Mouse (Mus musculus) intestine, postnatal 0 days (tissue): ENCODE measurements around the gene S100a11. TPM values are rescaled to one million over a fixed set of nuclear protein-coding genes. Genes with fewer than 3 reads are reported as not detected.
A peak's percentile ranks its signal among the peaks of the same experiment; 100 is the strongest.

Experiments
- ATAC-seq: fragments of 200-750 bp; cut with Nextera tagmentation; 2 replicates; pipeline ENCODE4 v1.8.0; 2017; ENCODE audit warnings: mild to moderate bottlenecking, moderate TSS enrichment, moderate library complexity
- H3K27ac ChIP-seq: fragments of 300-500 bp; sonication (generic); 2 replicates; pipeline ENCODE4 v1.5.1; 2014; ENCODE audit warnings: mild to moderate bottlenecking, low read depth, low read length, moderate library complexity
- H3K27me3 ChIP-seq: fragments of 300-500 bp; sonication (generic); replicated peaks from 2 replicates; pipeline ENCODE4 v1.6.1; 2014; ENCODE audit warnings: low read length, mixed read lengths; ENCODE audit not compliant: control insufficient read depth, insufficient read depth
- H3K36me3 ChIP-seq: fragments of 300-500 bp; sonication (generic); 2 replicates; pipeline ENCODE4 v1.6.1; 2014; ENCODE audit warnings: mild to moderate bottlenecking, moderate library complexity; ENCODE audit not compliant: control insufficient read depth, insufficient read depth
- H3K4me1 ChIP-seq: fragments of 300-500 bp; sonication (generic); replicated peaks from 2 replicates; pipeline ENCODE4 v1.6.1; 2014; ENCODE audit warnings: antibody characterized with exemption, low read length, mixed read lengths; ENCODE audit not compliant: control insufficient read depth, insufficient read depth
- H3K4me2 ChIP-seq: fragments of 300-500 bp; sonication (generic); replicated peaks from 2 replicates; pipeline ENCODE4 v1.6.1; 2014; ENCODE audit warnings: low read depth, mild to moderate bottlenecking, moderate library complexity
- H3K4me3 ChIP-seq: fragments of 300-500 bp; sonication (generic); 2 replicates; pipeline ENCODE4 v1.5.1; 2014; ENCODE audit warnings: low read depth, low read length
- H3K9ac ChIP-seq: fragments of 300-500 bp; sonication (generic); 2 replicates; pipeline ENCODE4 v1.6.1; 2014; ENCODE audit warnings: mild to moderate bottlenecking, low read depth, low read length
- H3K9me3 ChIP-seq: fragments of 300-500 bp; sonication (generic); 2 replicates; pipeline ENCODE4 v1.6.1; 2016; ENCODE audit warnings: mixed run types; ENCODE audit not compliant: control insufficient read depth
- CTCF ChIP-seq: sonication (generic); IDR thresholded peaks from 2 replicates; pipeline ENCODE4 v1.5.1; 2016; ENCODE audit warnings: low read depth, mild to moderate bottlenecking, control low read depth, antibody characterized with exemption, moderate library complexity
- WGBS: fragments of 180-500 bp; shearing (Covaris S2); extraction: QIAGEN DNeasy Blood & Tissue Kit; methylation state at CpG from one replicate; pipeline ENCODE4 v1.1.7; 2014; 5-methylcytosine and 5-hydroxymethylcytosine counted together
- polyA plus RNA-seq: library from polyadenylated mRNA; unstranded; fragments of >200 nt; fragmentation: Nextera tagmentation; extraction: Ambion mirVana; gene quantifications from 2 replicates; pipeline ENCODE4 v1.2.1, GENCODE M21; 2015

The S100a11 gene
- polyA plus RNA-seq, 1 experiment from 2014 or later, result 965 TPM

- WGBS, result 77% methylated on average over 2 of the region's 2 CpGs
- Histone ChIP-seq H3K4me2 (no peak overlapping the region), H3K9me3 (no peaks in the 10 kb centered on the region), H3K4me3 (no peak overlapping the region), H3K27ac (no peak overlapping the region), H3K4me1 (peaks cover 12% of the 10 kb centered on the region; the same call in 1 of the 2 replicates), H3K9ac (no peak overlapping the region), H3K27me3 (no peaks in the 10 kb centered on the region), H3K36me3 (peaks cover 59% of the 10 kb centered on the region)
- no peak for TF ChIP-seq CTCF
- ATAC-seq, result no peak
These were observed 42.1 kb downstream of the S100a11 start for GRCm38 (mm10) chr3:93562372-93562771.

- WGBS, result 96% methylated on average over 4 of the region's 4 CpGs
- no peak overlapping the region for H3K4me2 ChIP-seq
- no peaks in the 10 kb centered on the region for H3K9me3 ChIP-seq
- H3K9ac ChIP-seq, result no peak overlapping the region
- H3K4me3 ChIP-seq, result no peak overlapping the region
- no peak for TF ChIP-seq CTCF
- peaks cover 59% of the 10 kb centered on the region for H3K36me3 ChIP-seq
- H3K27me3 ChIP-seq, result no peaks in the 10 kb centered on the region
- no peak for ATAC-seq
- peaks cover 11% of the 10 kb centered on the region; the same call in 1 of the 2 replicates for H3K4me1 ChIP-seq
- H3K27ac ChIP-seq, result no peak overlapping the region
These were observed 42.9 kb downstream of the S100a11 start for GRCm38 (mm10) chr3:93563216-93563615.

GRCm38 (mm10) chr3:93566892-93567291 is 46.6 kb downstream of the S100a11 start:
- ATAC-seq, result peak; percentile 41; the same call in 1 of the 2 replicates

GRCm38 (mm10) chr3:93567721-93568120 is 47.4 kb downstream of the S100a11 start:
- WGBS, result 86% methylated on average over 6 of the region's 6 CpGs

More at GRCm38 (mm10) chr3:93566892-93567291, 46.6 kb downstream of the S100a11 start:
- Histone ChIP-seq H3K4me3 (no peak overlapping the region), H3K27me3 (no peaks in the 10 kb centered on the region), H3K4me2 (no peak overlapping the region), H3K9me3 (no peaks in the 10 kb centered on the region), H3K4me1 (peaks cover 10% of the 10 kb centered on the region), H3K9ac (no peak overlapping the region), H3K27ac (no peak overlapping the region), H3K36me3 (peaks cover 35% of the 10 kb centered on the region)
- 41% methylated on average over 3 of the region's 3 CpGs for WGBS
- no peak for TF ChIP-seq CTCF

GRCm38 (mm10) chr3:93568428-93569040 is 48.2 kb downstream of the S100a11 start:
- Histone ChIP-seq H3K9me3 (no peaks in the 10 kb centered on the region), H3K27me3 (no peaks in the 10 kb centered on the region), H3K4me2 (peak overlapping the region; percentile 37), H3K4me3 (no peak overlapping the region), H3K36me3 (peaks cover 20% of the 10 kb centered on the region), H3K4me1 (peaks cover 10% of the 10 kb centered on the region), H3K27ac (peak overlapping the region; percentile 68), H3K9ac (no peak overlapping the region)
- 23% methylated on average over 7 of the region's 7 CpGs for WGBS
- ATAC-seq, result peak; percentile 44
- no peak for TF ChIP-seq CTCF

More at GRCm38 (mm10) chr3:93567721-93568120, 47.4 kb downstream of the S100a11 start:
- Histone ChIP-seq H3K27ac (no peak overlapping the region), H3K36me3 (peaks cover 27% of the 10 kb centered on the region), H3K4me3 (no peak overlapping the region), H3K9ac (no peak overlapping the region), H3K4me1 (peaks cover 10% of the 10 kb centered on the region), H3K9me3 (no peaks in the 10 kb centered on the region), H3K4me2 (no peak overlapping the region), H3K27me3 (no peaks in the 10 kb centered on the region)
- no peak for ATAC-seq
- TF ChIP-seq CTCF, result no peak

GRCm38 (mm10) chr3:93569046-93569445 is 48.8 kb downstream of the S100a11 start:
- WGBS, result 19% methylated on average over 2 of the region's 2 CpGs
- no peak for ATAC-seq
- H3K36me3 ChIP-seq, result peaks cover 16% of the 10 kb centered on the region
- peak overlapping the region; percentile 37 for H3K4me2 ChIP-seq
- H3K4me1 ChIP-seq, result peaks cover 10% of the 10 kb centered on the region
- H3K9ac ChIP-seq, result no peak overlapping the region
- H3K4me3 ChIP-seq, result no peak overlapping the region
- H3K9me3 ChIP-seq, result no peaks in the 10 kb centered on the region
- no peak for TF ChIP-seq CTCF
- no peaks in the 10 kb centered on the region for H3K27me3 ChIP-seq
- H3K27ac ChIP-seq, result peak overlapping the region; percentile 68
